Mouse (Mus musculus): ENCODE data around the gene Hrct1. TPM values are rescaled to one million over a fixed set of nuclear protein-coding genes. Genes with fewer than 3 reads are reported as not detected.

Hrct1 gene
- polyA plus RNA-seq, 1 experiment from 2014 or later: 0.64 TPM

DNA sequence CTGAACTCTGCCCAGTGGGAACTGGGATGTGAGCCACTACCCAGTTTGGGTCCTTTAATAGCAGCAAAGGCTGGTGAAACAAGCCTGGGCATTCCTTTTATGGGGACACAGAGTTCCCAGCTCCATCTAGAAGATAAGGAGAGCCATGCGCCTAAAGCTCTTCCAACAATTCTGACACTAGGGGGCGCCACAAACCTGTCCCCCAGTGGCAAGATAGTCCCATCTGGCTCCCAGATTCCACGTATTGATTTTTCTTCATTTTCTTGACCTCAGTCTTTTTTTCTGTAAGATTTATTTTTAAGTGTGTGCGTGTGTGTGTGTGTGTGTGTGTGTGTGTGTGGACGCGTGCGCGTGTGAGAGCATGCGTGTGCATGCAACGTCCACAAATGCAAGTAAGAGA lies 33.5 kb downstream of the Hrct1 start:
- no peak for ATAC-seq (ENCODE audit: low FRiP score, low read depth)

DNA sequence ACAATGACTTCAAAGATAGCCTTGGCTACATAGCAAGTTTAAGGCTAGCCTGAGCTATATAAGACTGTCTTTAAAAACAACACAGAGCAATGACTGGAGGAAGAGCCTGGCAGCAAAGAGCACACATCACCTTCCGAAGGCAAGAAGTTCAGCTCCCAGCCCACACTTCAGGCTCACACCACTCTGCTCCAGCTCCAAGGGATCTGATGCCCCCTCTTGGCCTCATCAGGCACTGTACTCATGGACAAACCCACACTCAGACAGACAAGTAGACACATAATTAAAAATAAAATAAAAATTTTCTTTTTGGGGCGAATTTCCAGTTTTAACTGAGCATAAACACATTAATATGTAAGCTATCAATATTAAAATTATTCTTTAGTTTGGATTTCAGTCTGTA lies 34.3 kb downstream of the Hrct1 start:
- no peaks in the 10 kb centered on the region for H3K4me1 ChIP-seq (replicated peaks)
- no peak overlapping the region for H3K4me2 ChIP-seq
- H3K36me3 ChIP-seq: no peaks in the 10 kb centered on the region
- no peak overlapping the region for H3K27ac ChIP-seq (replicated peaks)
- H3K9me3 ChIP-seq: no peaks in the 10 kb centered on the region
- no peak overlapping the region for H3K9ac ChIP-seq
- H3K27me3 ChIP-seq: no peaks in the 10 kb centered on the region
- no peak overlapping the region for H3K4me3 ChIP-seq
- no peak for ATAC-seq (ENCODE audit: low FRiP score, low read depth)
- 75% methylated on average over 2 of the region's 2 CpGs for WGBS

More for the DNA sequence above, 33.5 kb downstream of the Hrct1 start:
- Histone ChIP-seq H3K4me2 (no peak overlapping the region), H3K4me1 (replicated peaks) (no peaks in the 10 kb centered on the region), H3K27me3 (no peaks in the 10 kb centered on the region), H3K36me3 (no peaks in the 10 kb centered on the region), H3K9ac (no peak overlapping the region), H3K9me3 (no peaks in the 10 kb centered on the region), H3K4me3 (no peak overlapping the region), H3K27ac (replicated peaks) (no peak overlapping the region)
- WGBS: 74% methylated on average over 10 of the region's 10 CpGs

DNA sequence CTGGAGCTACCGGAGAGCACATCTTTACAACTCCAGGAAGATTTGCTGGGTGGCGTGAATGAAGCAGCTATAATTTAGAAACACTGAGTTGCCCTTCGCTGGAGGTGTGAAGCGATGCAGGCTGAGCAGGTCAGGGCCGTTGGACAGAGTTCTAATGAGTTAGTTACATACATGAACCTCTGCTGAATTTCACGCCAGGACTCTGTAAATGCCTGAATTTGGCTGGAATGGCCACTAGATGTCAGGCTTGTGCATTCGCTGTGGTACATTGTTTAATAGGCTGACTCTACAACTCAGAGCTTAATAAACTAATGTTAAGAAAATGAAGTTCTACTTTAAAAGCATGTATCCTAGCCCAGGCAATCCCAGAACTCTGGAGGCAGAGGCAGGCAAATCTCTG lies 36.4 kb downstream of the Hrct1 start:
- Histone ChIP-seq H3K36me3 (no peaks in the 10 kb centered on the region), H3K9me3 (no peaks in the 10 kb centered on the region), H3K27ac (replicated peaks) (no peak overlapping the region), H3K4me3 (no peak overlapping the region), H3K4me2 (no peak overlapping the region), H3K27me3 (no peaks in the 10 kb centered on the region), H3K4me1 (replicated peaks) (no peaks in the 10 kb centered on the region), H3K9ac (no peak overlapping the region)
- ATAC-seq (ENCODE audit: low FRiP score, low read depth): no peak
- 28% methylated on average over 7 of the region's 7 CpGs for WGBS

- 88% methylated on average over 5 of the region's 5 CpGs for WGBS
- no peak for ATAC-seq (ENCODE audit: low FRiP score, low read depth)
- Histone ChIP-seq H3K4me2 (no peak overlapping the region), H3K36me3 (no peaks in the 10 kb centered on the region), H3K27me3 (no peaks in the 10 kb centered on the region), H3K4me3 (no peak overlapping the region), H3K27ac (replicated peaks) (no peak overlapping the region), H3K9ac (no peak overlapping the region), H3K9me3 (no peaks in the 10 kb centered on the region), H3K4me1 (replicated peaks) (no peaks in the 10 kb centered on the region)
Observed at GRCm38 (mm10) chr4:43768341-43768740, 41.4 kb downstream of the Hrct1 start.

GRCm38 (mm10) chr4:43769374-43769773 lies 42.4 kb downstream of the Hrct1 start:
- no peaks in the 10 kb centered on the region for H3K4me1 ChIP-seq (replicated peaks)
- no peak overlapping the region for H3K4me3 ChIP-seq
- no peaks in the 10 kb centered on the region for H3K27me3 ChIP-seq
- H3K27ac ChIP-seq (replicated peaks): no peak overlapping the region
- H3K36me3 ChIP-seq: no peaks in the 10 kb centered on the region
- no peak overlapping the region for H3K4me2 ChIP-seq
- ATAC-seq (ENCODE audit: low FRiP score, low read depth): no peak
- no peaks in the 10 kb centered on the region for H3K9me3 ChIP-seq
- WGBS: 100% methylated on average over 2 of the region's 2 CpGs
- no peak overlapping the region for H3K9ac ChIP-seq

DNA sequence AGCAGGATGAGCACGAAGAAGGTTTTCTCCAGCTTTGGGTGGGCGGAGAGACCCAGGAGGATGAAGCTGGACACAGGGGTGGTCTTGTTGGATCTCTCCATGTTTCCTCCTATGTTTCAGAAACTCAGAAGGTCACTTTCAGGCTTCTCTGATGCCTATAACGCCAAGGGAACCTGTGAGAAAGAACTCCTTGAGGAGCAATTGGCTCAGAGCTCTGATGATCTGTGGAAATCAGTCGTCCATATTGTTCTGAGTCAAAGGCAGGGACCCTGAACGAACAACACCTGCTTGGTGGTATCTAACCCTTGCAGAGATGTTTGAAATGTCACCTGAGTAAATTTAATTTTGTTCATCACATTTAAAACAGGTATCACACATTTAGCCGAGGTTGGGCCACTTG lies 43.9 kb downstream of the Hrct1 start, which contains the start of gene Olfr159:
Olfr159 (minus strand) TSS at position 101 of the 400 bp plus-strand sequence.
- H3K9ac ChIP-seq: no peak within 1 kb of the TSS
- H3K36me3 ChIP-seq: no peaks in the 10 kb centered on the region
- no peak for ATAC-seq (ENCODE audit: low FRiP score, low read depth)
- no peaks in the 10 kb centered on the region for H3K27me3 ChIP-seq
- H3K4me2 ChIP-seq: no peak within 1 kb of the TSS
- 89% methylated on average over 6 of the region's 6 CpGs for WGBS
- H3K4me3 ChIP-seq: no peak within 1 kb of the TSS
- no peaks in the 10 kb centered on the region for H3K4me1 ChIP-seq (replicated peaks)
- H3K27ac ChIP-seq (replicated peaks): no peak within 1 kb of the TSS
- no peaks in the 10 kb centered on the region for H3K9me3 ChIP-seq

- Histone ChIP-seq H3K9ac (no peak overlapping the region), H3K27me3 (no peaks in the 10 kb centered on the region), H3K36me3 (no peaks in the 10 kb centered on the region), H3K9me3 (no peaks in the 10 kb centered on the region), H3K4me3 (no peak overlapping the region), H3K27ac (replicated peaks) (no peak overlapping the region), H3K4me1 (replicated peaks) (no peaks in the 10 kb centered on the region), H3K4me2 (no peak overlapping the region)
- 67% methylated on average over 6 of the region's 6 CpGs for WGBS
- no peak for ATAC-seq (ENCODE audit: low FRiP score, low read depth)
Observed at GRCm38 (mm10) chr4:43771626-43772025, 44.6 kb downstream of the Hrct1 start.

DNA sequence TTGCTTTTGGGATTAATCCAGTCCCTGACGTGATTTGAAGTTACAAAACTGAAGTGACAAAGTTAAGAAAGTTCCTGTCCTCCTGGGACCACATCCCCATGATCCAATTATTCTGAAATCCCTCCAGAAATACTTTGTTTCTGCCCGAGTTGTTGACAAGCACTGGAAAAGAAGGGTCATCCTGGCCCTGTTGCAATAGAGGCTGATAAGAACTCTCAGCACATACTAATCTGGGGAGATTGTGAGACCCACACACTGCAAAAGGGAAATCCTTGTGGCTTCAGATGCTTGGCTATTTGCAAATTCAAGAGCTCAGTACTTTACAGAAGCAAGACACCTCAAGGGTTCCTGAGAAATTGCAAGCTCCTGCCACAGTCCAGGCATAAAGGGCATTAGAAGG lies 45.3 kb downstream of the Hrct1 start:
- Histone ChIP-seq H3K4me2 (no peak overlapping the region), H3K4me3 (no peak overlapping the region), H3K9ac (no peak overlapping the region), H3K4me1 (replicated peaks) (no peaks in the 10 kb centered on the region), H3K27me3 (no peaks in the 10 kb centered on the region), H3K27ac (replicated peaks) (no peak overlapping the region), H3K9me3 (no peaks in the 10 kb centered on the region), H3K36me3 (no peaks in the 10 kb centered on the region)
- WGBS: 43% methylated on average over 2 of the region's 2 CpGs
- no peak for ATAC-seq (ENCODE audit: low FRiP score, low read depth)

Other genes with a start within 250 kb of the Hrct1 start
- gene Sit1, start 243.5 kb upstream of the Hrct1 start, polyA plus RNA-seq (2015; fragmentation: Nextera tagmentation; extraction: Ambion mirVana): 0.13 TPM in 1 of 2 replicates, not detected in the other
- gene Ccdc107, start 234.3 kb upstream of the Hrct1 start, polyA plus RNA-seq (2015; fragmentation: Nextera tagmentation; extraction: Ambion mirVana): 79.2 and 84.0 TPM in 2 replicates
- gene Arhgef39, start 227.5 kb upstream of the Hrct1 start, polyA plus RNA-seq (2015; fragmentation: Nextera tagmentation; extraction: Ambion mirVana): 8.1 and 8.5 TPM in 2 replicates
- gene Car9, start 220.2 kb upstream of the Hrct1 start, polyA plus RNA-seq (2015; fragmentation: Nextera tagmentation; extraction: Ambion mirVana): 0.13 and 0.27 TPM in 2 replicates
- 10.9 and 13.3 TPM in 2 replicates for gene Tpm2, start 203.4 kb upstream of the Hrct1 start, polyA plus RNA-seq (2015; fragmentation: Nextera tagmentation; extraction: Ambion mirVana)
- 76.8 and 79.5 TPM in 2 replicates for gene Creb3, start 164.9 kb upstream of the Hrct1 start, polyA plus RNA-seq (2015; fragmentation: Nextera tagmentation; extraction: Ambion mirVana)
- 66.2 and 69.2 TPM in 2 replicates for gene Tln1, start 164.5 kb upstream of the Hrct1 start, polyA plus RNA-seq (2015; fragmentation: Nextera tagmentation; extraction: Ambion mirVana)
- gene Rgp1, start 148.5 kb upstream of the Hrct1 start, polyA plus RNA-seq (2015; fragmentation: Nextera tagmentation; extraction: Ambion mirVana): 18.8 and 22.8 TPM in 2 replicates
- gene Gba2, start 148.3 kb upstream of the Hrct1 start, polyA plus RNA-seq (2015; fragmentation: Nextera tagmentation; extraction: Ambion mirVana): 55.3 and 63.4 TPM in 2 replicates
- gene Msmp, start 142.7 kb upstream of the Hrct1 start, polyA plus RNA-seq (2015; fragmentation: Nextera tagmentation; extraction: Ambion mirVana): 1.2 and 1.6 TPM in 2 replicates
- 13.2 TPM in 2 replicates for gene Npr2, start 95.3 kb upstream of the Hrct1 start, polyA plus RNA-seq (2015; fragmentation: Nextera tagmentation; extraction: Ambion mirVana)
- 6.9 and 7.0 TPM in 2 replicates for gene Spag8, start 73.6 kb upstream of the Hrct1 start, polyA plus RNA-seq (2015; fragmentation: Nextera tagmentation; extraction: Ambion mirVana)
- 73.0 and 80.2 TPM in 2 replicates for gene Hint2, start 70.7 kb upstream of the Hrct1 start, polyA plus RNA-seq (2015; fragmentation: Nextera tagmentation; extraction: Ambion mirVana)
- 14.2 and 15.4 TPM in 2 replicates for gene Tmem8b, start 58.2 kb upstream of the Hrct1 start, polyA plus RNA-seq (2015; fragmentation: Nextera tagmentation; extraction: Ambion mirVana)
- gene Fam221b, start 58.0 kb upstream of the Hrct1 start, polyA plus RNA-seq (2015; fragmentation: Nextera tagmentation; extraction: Ambion mirVana): 1.5 and 1.9 TPM in 2 replicates
- not detected in 2 replicates for gene Olfr70, start 26.4 kb upstream of the Hrct1 start, polyA plus RNA-seq (2015; fragmentation: Nextera tagmentation; extraction: Ambion mirVana)
- not detected in 2 replicates for gene Olfr71, start 16.9 kb upstream of the Hrct1 start, polyA plus RNA-seq (2015; fragmentation: Nextera tagmentation; extraction: Ambion mirVana)
- 0.10 TPM in 1 of 2 replicates, not detected in the other for gene Spaar, start 2.8 kb downstream of the Hrct1 start, polyA plus RNA-seq (2015; fragmentation: Nextera tagmentation; extraction: Ambion mirVana)
- gene Olfr159, start 43.8 kb downstream of the Hrct1 start, polyA plus RNA-seq (2015; fragmentation: Nextera tagmentation; extraction: Ambion mirVana): not detected in 2 replicates
- gene Olfr156, start 96.7 kb downstream of the Hrct1 start, polyA plus RNA-seq (2015; fragmentation: Nextera tagmentation; extraction: Ambion mirVana): not detected in 2 replicates
- gene Olfr157, start 113.0 kb downstream of the Hrct1 start, polyA plus RNA-seq (2015; fragmentation: Nextera tagmentation; extraction: Ambion mirVana): not detected in 2 replicates
- gene Olfr155, start 124.4 kb downstream of the Hrct1 start, polyA plus RNA-seq (2015; fragmentation: Nextera tagmentation; extraction: Ambion mirVana): not detected in 2 replicates
- 5.4 TPM in 2 replicates for gene Reck, start 148.3 kb downstream of the Hrct1 start, polyA plus RNA-seq (2015; fragmentation: Nextera tagmentation; extraction: Ambion mirVana)
- gene Glipr2, start 230.2 kb downstream of the Hrct1 start, polyA plus RNA-seq (2015; fragmentation: Nextera tagmentation; extraction: Ambion mirVana): 35.2 and 38.8 TPM in 2 replicates